Mouse (Mus musculus) thymus, adult 2 months (tissue): Measurements from ENCODE around the gene Cbfb.

Experiments used
- CTCF ChIP-seq: fragments of 200-500 bp; IDR thresholded peaks from 2 replicates; pipeline ENCODE4 v1.5.1; 2012; ENCODE audit warnings: mild to moderate bottlenecking, control low read depth, low read length, moderate library complexity, borderline replicate concordance; ENCODE audit not compliant: control insufficient read depth, poor library complexity, insufficient read depth; ENCODE audit errors: extremely low read depth
- POLR2A ChIP-seq: fragments of 200-500 bp; IDR thresholded peaks from 2 replicates; pipeline ENCODE4 v1.6.1; 2012; ENCODE audit warnings: mild to moderate bottlenecking, low read length, control low read depth, moderate library complexity; ENCODE audit not compliant: control insufficient read depth, poor library complexity, insufficient read depth; ENCODE audit errors: extremely low read depth

DNA sequence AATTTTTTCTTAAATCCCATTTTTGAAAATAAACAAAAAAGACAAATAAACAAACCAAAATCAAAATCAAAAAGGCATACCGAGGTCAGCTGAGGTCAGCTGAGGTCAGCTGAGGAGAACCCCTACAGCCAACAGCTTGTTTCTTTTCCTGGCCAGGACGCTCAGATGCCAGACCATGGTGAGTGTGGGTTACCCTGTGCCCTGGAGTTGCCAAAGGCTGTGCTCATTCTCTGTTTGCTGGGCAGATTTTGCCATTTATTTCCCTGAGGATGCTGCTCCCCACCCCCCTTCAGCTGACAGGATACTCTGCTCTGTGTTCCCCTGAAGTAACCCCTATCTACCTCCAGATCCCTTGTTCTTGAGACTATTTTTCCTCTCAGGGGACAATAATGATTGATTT lies 3.4 kb upstream of the Cbfb start:
- TF ChIP-seq CTCF: no peak
- TF ChIP-seq POLR2A: no peak
